Mouse (Mus musculus) lung, postnatal 0 days (tissue): ENCODE results near the gene Dock3. TPM values are rescaled to one million over a fixed set of nuclear protein-coding genes. Genes with fewer than 3 reads are reported as not detected.
A peak's percentile ranks its signal among the peaks of the same experiment; 100 is the strongest.

Source experiments
- ATAC-seq: fragments of 200-750 bp; cut with Nextera tagmentation; 2 replicates; pipeline ENCODE4 v1.8.0; 2017; ENCODE audit warnings: moderate library complexity
- DNase-seq: peaks from one replicate; pipeline ENCODE4 v3.0.0-alpha.2; 2016; ENCODE audit warnings: low spot score
- H3K27ac ChIP-seq: fragments of 300-500 bp; sonication (generic); 2 replicates; pipeline ENCODE4 v1.5.1; 2014; ENCODE audit warnings: antibody characterized with exemption, mild to moderate bottlenecking, low read length, mixed read lengths
- H3K27me3 ChIP-seq: fragments of 300-500 bp; sonication (generic); replicated peaks from 2 replicates; pipeline ENCODE4 v1.6.1; 2014; ENCODE audit warnings: low read length, mixed read lengths; ENCODE audit not compliant: insufficient read depth
- H3K36me3 ChIP-seq: fragments of 300-500 bp; sonication (generic); 2 replicates; pipeline ENCODE4 v1.6.1; 2014; ENCODE audit warnings: low read length, mixed read lengths; ENCODE audit not compliant: insufficient read depth
- H3K4me1 ChIP-seq: fragments of 300-500 bp; sonication (generic); 2 replicates; pipeline ENCODE4 v1.6.1; 2014; ENCODE audit warnings: antibody characterized with exemption, low read depth, low read length, mixed read lengths; ENCODE audit not compliant: insufficient read depth
- H3K4me2 ChIP-seq: fragments of 300-500 bp; sonication (generic); replicated peaks from 2 replicates; pipeline ENCODE4 v1.6.1; 2014; ENCODE audit warnings: low read depth, mild to moderate bottlenecking, low read length, moderate library complexity, mixed read lengths
- H3K4me3 ChIP-seq: fragments of 300-500 bp; sonication (generic); 2 replicates; pipeline ENCODE4 v1.5.1; 2014; ENCODE audit warnings: low read depth, low read length
- H3K9ac ChIP-seq: fragments of 300-500 bp; sonication (generic); replicated peaks from 2 replicates; pipeline ENCODE4 v1.6.1; 2014; ENCODE audit warnings: low read depth, mild to moderate bottlenecking
- H3K9me3 ChIP-seq: fragments of 300-500 bp; sonication (generic); 2 replicates; pipeline ENCODE4 v1.6.1; 2016; ENCODE audit warnings: low read length, mixed read lengths
- CTCF ChIP-seq: IDR thresholded peaks from 2 replicates; pipeline ENCODE4 v1.5.1; 2016; ENCODE audit warnings: antibody characterized with exemption, mild to moderate bottlenecking
- EP300 ChIP-seq: IDR thresholded peaks from 2 replicates; pipeline ENCODE4 v1.6.1; 2016; ENCODE audit warnings: antibody characterized with exemption, mild to moderate bottlenecking, control low read depth
- WGBS: fragments of 180-500 bp; shearing (Covaris S2); extraction: QIAGEN DNeasy Blood & Tissue Kit; methylation state at CpG from one replicate; pipeline ENCODE4 v1.1.7; 2014; 5-methylcytosine and 5-hydroxymethylcytosine counted together
- polyA plus RNA-seq: library from polyadenylated mRNA; unstranded; fragments of >200 nt; fragmentation: Nextera tagmentation; extraction: Ambion mirVana; gene quantifications from 2 replicates; pipeline ENCODE4 v1.2.1, GENCODE M21; 2015

Gene Dock3
- polyA plus RNA-seq, 1 experiment from 2014 or later = 0.08 TPM

- ATAC-seq = no peak
- no peaks in the 10 kb centered on the region for H3K4me1 ChIP-seq
- no peak for TF ChIP-seq EP300
- TF ChIP-seq CTCF = no peak
- no peak overlapping the region for H3K4me2 ChIP-seq
- H3K9ac ChIP-seq = no peak overlapping the region
- no peak for DNase-seq
- H3K36me3 ChIP-seq = no peaks in the 10 kb centered on the region
- no peak overlapping the region for H3K4me3 ChIP-seq
- H3K27me3 ChIP-seq = no peaks in the 10 kb centered on the region
- no peaks in the 10 kb centered on the region for H3K9me3 ChIP-seq
- H3K27ac ChIP-seq = no peak overlapping the region
- 74% methylated on average over 4 of the region's 4 CpGs for WGBS
Observed at GRCm38 (mm10) chr9:107009841-107010240, 221.9 kb downstream of the Dock3 start.

DNA sequence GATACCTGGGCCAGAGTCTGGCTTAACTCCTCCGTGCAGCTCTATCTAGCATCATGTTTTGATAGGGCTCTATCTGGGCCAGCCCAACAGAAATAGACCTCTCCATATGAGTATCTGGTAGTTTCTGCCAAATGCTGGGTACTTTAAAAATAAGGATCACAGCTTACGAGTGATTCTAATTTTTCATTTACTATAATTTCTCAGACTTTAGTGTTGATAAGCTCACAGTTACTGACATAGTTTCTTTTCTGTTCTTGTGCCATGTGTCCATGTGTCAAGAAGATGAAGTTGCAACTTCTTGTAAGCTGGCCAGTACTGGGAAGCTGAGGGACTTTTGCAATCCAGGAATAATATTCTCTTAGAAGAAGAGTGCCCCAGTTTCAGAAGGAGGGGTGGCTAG lies 228.5 kb downstream of the Dock3 start:
- WGBS = 78% methylated on average over 2 of the region's 2 CpGs
- Histone ChIP-seq H3K4me3 (no peak overlapping the region), H3K27me3 (no peaks in the 10 kb centered on the region), H3K36me3 (no peaks in the 10 kb centered on the region), H3K4me1 (no peaks in the 10 kb centered on the region), H3K27ac (no peak overlapping the region), H3K9me3 (no peaks in the 10 kb centered on the region), H3K4me2 (no peak overlapping the region), H3K9ac (no peak overlapping the region)
- no peak for ATAC-seq
- no peak for DNase-seq
- TF ChIP-seq EP300 (no peak), CTCF (no peak)

DNA sequence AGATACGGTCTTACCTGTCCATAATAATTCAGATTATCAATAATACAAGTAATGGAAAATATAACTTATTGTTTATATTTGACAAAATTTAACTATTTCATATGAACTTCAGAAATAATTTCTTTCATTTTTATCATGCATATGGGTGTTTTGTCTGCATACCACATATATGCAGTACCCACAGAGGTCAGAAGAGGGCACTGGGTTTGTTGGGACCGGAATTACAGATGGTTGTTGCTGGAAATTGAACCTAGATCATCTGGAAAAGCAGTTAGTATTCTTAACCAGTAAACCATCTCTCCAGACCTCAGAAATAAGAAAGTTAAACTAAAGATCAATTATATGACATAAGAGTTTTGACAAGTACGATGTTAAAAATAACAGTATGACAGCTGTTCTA lies 261.0 kb downstream of the Dock3 start:
- 56% methylated on average over 3 of the region's 3 CpGs for WGBS
- Histone ChIP-seq H3K4me1 (no peaks in the 10 kb centered on the region), H3K9ac (no peak overlapping the region), H3K4me3 (no peak overlapping the region), H3K27ac (no peak overlapping the region), H3K4me2 (no peak overlapping the region), H3K27me3 (no peaks in the 10 kb centered on the region), H3K9me3 (no peaks in the 10 kb centered on the region), H3K36me3 (no peaks in the 10 kb centered on the region)
- TF ChIP-seq CTCF (peak; percentile 60), EP300 (no peak)
- peak; percentile 19 for DNase-seq
- ATAC-seq = no peak

DNA sequence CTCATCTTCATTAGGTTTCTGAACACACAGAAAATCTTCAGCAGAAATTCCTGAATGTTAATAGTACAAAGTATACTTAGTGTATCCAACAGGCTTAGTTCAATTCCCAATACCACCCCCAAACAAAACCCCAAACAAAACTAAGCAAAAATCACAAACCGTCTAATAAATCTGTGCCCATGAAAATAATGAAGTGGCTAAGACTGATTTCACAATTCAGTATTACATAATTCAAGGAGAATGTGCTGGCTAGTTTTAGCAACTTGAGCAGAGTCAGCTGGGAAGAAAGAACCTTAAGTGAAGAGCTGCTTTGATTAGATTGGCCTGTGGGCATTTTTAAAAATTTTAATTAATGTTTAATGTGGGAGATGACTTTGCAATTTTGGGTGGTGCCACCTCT lies 273.3 kb downstream of the Dock3 start:
- Histone ChIP-seq H3K27ac (no peak overlapping the region), H3K36me3 (no peaks in the 10 kb centered on the region), H3K4me2 (no peak overlapping the region), H3K4me3 (no peak overlapping the region), H3K9me3 (no peaks in the 10 kb centered on the region), H3K4me1 (no peaks in the 10 kb centered on the region), H3K9ac (no peak overlapping the region), H3K27me3 (no peaks in the 10 kb centered on the region)
- no peak for TF ChIP-seq EP300
- TF ChIP-seq CTCF = no peak
- peak; percentile 75 for DNase-seq
- 45% methylated on average over 1 of the region's 1 CpGs for WGBS
- peak; percentile 52; the same call in 1 of the 2 replicates for ATAC-seq

- Histone ChIP-seq H3K4me1 (no peaks in the 10 kb centered on the region), H3K4me3 (no peak overlapping the region), H3K9me3 (no peaks in the 10 kb centered on the region), H3K27me3 (no peaks in the 10 kb centered on the region), H3K27ac (no peak overlapping the region), H3K4me2 (no peak overlapping the region), H3K9ac (no peak overlapping the region), H3K36me3 (no peaks in the 10 kb centered on the region)
- no peak for TF ChIP-seq EP300
- TF ChIP-seq CTCF = no peak
- DNase-seq (no peak), ATAC-seq (no peak)
Observed at GRCm38 (mm10) chr9:106955486-106955885, 276.2 kb downstream of the Dock3 start.

- no peaks in the 10 kb centered on the region for H3K27me3 ChIP-seq
- TF ChIP-seq EP300 = no peak
- no peak for TF ChIP-seq CTCF
- H3K4me2 ChIP-seq = no peak overlapping the region
- no peaks in the 10 kb centered on the region for H3K9me3 ChIP-seq
- DNase-seq = no peak
- no peak for ATAC-seq
- H3K36me3 ChIP-seq = no peaks in the 10 kb centered on the region
- H3K27ac ChIP-seq = no peak overlapping the region
- no peak overlapping the region for H3K9ac ChIP-seq
- H3K4me1 ChIP-seq = no peaks in the 10 kb centered on the region
- H3K4me3 ChIP-seq = no peak overlapping the region
- WGBS = 81% methylated on average over 1 of the region's 1 CpGs
Observed at GRCm38 (mm10) chr9:106934998-106935397, 296.7 kb downstream of the Dock3 start.

DNA sequence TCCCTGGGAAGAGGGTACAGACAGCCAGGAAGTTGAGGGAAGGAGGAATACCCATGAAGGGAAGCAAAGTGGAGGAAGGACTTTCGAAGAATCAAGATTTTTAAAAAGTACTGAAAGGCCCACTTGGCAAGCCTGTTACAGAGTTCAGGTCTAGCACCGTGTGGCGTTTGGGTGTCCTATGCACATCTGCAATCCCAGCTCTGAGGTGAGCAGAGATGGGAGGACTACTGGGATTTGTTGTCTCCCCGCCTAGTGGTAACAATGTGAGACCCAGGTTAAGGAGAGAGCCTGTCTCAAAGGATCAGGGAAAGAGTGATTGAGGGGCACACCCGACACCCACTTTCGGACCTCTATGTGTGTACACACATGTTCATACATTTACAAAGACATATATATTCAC lies 316.8 kb downstream of the Dock3 start:
- WGBS = 78% methylated on average over 6 of the region's 6 CpGs
- Histone ChIP-seq H3K27me3 (no peaks in the 10 kb centered on the region), H3K36me3 (no peaks in the 10 kb centered on the region), H3K4me1 (no peaks in the 10 kb centered on the region), H3K9me3 (no peaks in the 10 kb centered on the region), H3K4me2 (no peak overlapping the region), H3K4me3 (no peak overlapping the region), H3K9ac (no peak overlapping the region), H3K27ac (no peak overlapping the region)
- TF ChIP-seq CTCF = no peak
- no peak for TF ChIP-seq EP300
- DNase-seq = no peak
- ATAC-seq = no peak
